Mouse (Mus musculus): ENCODE data around the gene Serpinb7.

Serpinb7 gene

DNA sequence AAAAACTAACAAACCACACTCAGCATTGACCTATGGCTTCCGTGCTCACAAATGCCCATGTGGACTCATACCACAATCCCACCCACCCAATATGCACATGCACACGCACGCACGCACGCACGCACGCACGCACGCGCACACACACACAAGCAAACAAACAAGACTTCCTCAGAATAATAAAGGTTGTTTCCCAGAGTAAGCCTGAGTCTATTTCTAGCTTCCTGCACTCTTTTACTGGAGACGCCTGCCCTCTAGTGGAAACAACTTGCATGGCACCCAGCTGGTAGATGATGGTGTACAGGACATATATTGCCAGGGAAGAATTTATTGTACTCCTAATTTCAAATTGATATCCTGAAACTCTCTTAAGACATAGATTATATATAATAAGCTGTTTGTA is 82.0 kb downstream of the Serpinb7 start:
- peak; percentile 56 to 89 for DNase-seq (ENCODE audit: inconsistent age in 2 of 2, low spot score in 1 of 2)

DNA sequence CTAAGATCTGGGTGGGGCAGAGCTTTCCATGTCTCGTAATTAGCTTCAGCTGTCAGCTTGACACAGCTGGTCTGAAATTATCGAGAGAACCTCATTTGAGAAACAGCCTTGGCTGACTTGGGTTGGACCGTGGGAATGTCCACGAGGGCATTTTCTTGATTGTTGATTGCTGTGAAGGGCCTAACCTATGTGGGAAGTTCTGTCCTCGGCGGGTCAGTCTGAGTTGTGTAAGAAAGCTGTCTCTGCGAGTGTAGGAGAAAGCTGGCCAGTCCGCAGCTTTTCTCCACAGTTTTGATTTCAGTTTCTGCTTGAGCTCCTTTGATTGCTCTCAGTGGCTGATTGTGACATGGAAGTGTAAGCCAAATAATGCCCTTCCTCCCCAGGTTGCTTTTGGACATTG is 90.1 kb downstream of the Serpinb7 start:
- no peak for DNase-seq (ENCODE audit: inconsistent age in 2 of 2, low spot score in 1 of 2)

DNA sequence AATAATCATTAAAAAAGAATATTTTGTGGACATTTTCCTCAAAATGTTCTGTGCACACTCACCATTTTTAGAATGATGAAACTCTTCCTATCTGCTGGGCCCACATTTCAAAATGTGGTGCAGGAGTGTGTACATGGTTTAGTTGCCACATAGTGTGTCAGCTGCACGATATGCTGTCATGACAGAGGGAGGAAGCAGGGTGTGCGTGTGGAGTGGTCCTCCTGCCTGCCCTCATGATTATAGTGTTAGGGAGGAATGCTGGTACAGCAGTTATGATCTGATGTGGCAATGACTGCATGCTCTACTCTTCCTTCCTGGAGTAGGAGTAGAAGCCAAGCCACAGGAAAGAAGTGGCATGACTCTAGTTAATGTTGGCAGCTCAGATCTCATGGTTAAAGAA is 97.3 kb downstream of the Serpinb7 start:
- no peak for DNase-seq (ENCODE audit: inconsistent age in 2 of 2, low spot score in 1 of 2)

DNA sequence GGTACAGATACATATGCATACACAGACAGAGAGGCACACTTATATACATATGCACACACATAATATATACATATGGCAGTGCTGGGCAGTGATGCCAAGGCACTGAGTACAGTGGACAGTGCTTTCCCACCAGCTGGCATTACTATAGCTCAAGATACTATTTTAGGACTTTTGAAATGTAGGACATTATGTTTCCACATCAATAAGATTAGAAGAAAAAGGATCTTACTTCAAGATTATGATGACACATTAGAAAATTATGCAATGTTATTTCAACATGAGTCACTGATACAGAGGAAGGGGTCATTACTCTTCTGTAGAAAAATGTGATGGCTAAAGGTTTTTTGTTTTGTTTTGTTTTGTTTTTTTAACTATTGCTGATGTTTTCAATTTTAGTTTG is 102.6 kb downstream of the Serpinb7 start:
- DNase-seq (ENCODE audit: inconsistent age in 2 of 2, low spot score in 1 of 2) = peak in 1 of 2 experiments; percentile 38
